Mouse (Mus musculus) monocyte, adult 59 days (primary cell): Measurements from ENCODE around the gene Clca3a1. TPM values are rescaled to one million over a fixed set of nuclear protein-coding genes. Genes with fewer than 3 reads are reported as not detected.

Experiments
- total RNA-seq, 2 experiments: library from RNA; stranded (reverse); gene quantifications; one replicate each; pipeline ENCODE4 v1.2.4; 2023

Gene Clca3a1
- under 1 TPM; 0.15 to 0.18 TPM for total RNA-seq

DNA sequence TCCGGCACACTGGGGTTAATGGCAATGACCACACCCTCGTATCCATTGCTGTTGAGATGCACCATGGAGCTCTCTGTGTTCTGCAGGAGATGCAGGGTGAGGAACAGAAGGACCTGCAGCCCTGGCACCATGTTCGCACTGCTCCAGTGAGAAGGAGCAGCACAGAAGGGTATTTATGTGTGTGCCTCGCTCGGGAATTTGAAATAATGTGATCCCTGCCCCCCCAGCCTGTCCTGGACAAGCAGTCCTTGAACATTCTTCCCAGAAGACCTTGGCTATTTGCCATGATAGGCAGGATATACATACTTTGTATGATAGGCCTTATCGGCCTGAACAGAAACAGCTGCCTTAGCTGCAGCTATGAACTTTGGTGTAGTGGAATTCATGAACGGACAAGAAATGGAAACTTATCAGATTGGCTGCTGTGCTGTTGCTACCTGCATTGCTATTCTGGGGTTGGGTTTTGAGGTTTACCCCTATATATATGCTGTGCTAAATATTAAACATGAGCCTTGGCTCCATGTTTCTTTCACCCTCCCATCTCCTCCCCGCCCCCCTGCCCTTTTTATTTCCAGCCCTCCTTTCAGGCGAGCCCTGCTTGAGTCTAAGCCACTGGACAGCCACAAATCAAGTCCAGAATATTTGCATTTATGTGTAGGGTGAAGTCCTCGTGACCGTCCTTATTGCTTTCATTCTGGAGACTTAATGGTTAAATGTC is at the start of gene Clca3a1:
Gene Clca3a1, minus strand, starts transcription at position 386 of the 718 bp plus-strand sequence.

GRCm38 (mm10) chr3:144719901-144720747 is 40.7 kb downstream of the Clca3a1 start, which contains the start of gene Sh3glb1:
TSS of gene Sh3glb1 (minus strand) at chr3:144720335.

Other genes starting within 250 kb of the Clca3a1 start
- gene Hs2st1, start 190.8 kb downstream of the Clca3a1 start, total RNA-seq, result 10 to 100 TPM; 11.8 to 12.9 TPM
- gene Selenof, start 190.7 kb downstream of the Clca3a1 start, total RNA-seq, result 100 to 1,000 TPM; 145 to 162 TPM
- gene Sh3glb1, start 40.6 kb downstream of the Clca3a1 start, total RNA-seq, result 100 to 1,000 TPM; 257 to 261 TPM
- gene Clca3a2, start 58.5 kb upstream of the Clca3a1 start, total RNA-seq, result not detected
- not detected for gene Clca3b, start 88.4 kb upstream of the Clca3a1 start, total RNA-seq
- gene Clca4b, start 171.6 kb upstream of the Clca3a1 start, total RNA-seq, result not detected
- not detected for gene Clca4a, start 214.1 kb upstream of the Clca3a1 start, total RNA-seq